Mouse (Mus musculus): ENCODE measurements around the gene Cpvl. TPM values are rescaled to one million over a fixed set of nuclear protein-coding genes. Genes with fewer than 3 reads are reported as not detected.

Cpvl gene
- total RNA-seq, 2 experiments from 2014 or later, result not detected

DNA sequence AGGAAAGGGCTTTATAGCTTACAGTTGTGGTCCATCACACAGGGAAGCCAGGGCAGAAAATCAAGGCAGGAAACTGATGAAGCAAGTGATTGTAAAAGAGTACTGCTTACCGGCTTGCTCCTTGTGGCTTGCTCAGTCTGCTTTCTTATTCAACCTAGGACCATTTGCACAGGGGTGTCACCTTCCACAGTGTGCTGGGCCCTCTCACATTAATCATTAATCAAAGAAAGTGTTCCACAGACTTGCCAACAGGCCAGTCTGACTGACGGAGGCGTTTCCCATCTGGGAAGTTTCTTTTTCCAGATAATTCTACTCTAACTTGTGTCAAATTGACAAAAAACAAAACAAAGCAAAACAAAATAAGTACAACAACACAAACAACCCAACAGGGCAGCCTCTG is 124.9 kb downstream of the Cpvl start:
- ATAC-seq (replicated peaks; ENCODE audit: low FRiP score, poor library complexity, severe bottlenecking), result no peak

DNA sequence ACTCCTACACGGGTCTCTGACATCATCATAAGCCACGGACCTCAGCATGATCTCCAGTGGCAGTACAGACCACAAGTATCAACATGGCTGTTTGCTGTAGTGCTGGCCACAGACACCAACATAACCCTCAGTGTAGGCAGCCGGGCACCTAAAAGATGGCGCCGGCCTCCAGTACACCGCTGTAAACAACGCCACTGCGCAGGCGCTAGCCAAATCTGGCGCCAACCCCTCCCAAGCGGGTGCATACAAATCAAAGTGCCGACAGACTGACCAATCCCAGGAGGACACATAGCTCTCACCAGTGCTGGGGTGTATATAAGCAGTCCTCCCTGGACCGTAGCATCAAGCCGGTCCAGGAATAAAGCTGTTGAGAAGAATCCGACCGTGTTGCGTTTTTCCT is 133.8 kb downstream of the Cpvl start:
- ATAC-seq (replicated peaks; ENCODE audit: low FRiP score, poor library complexity, severe bottlenecking), result no peak

DNA sequence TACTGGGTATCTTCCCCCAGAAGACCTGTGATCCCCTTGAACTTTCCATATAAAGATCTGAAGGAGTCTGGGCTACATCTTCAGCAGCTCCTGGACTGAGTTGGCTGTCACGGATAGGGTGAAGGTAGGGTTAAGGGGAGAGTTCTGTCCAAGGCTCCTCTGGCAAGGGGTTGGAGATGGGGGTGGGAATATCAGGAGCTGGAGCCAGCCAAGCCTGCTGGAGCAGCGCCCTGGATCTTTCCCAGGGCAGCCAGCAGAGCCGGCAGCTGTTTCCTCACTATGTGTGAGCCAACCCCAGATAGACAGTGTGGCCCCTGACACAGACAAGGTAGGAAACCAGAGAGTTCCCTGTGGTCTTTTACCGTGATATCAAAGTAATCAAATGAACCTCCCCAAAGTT is 153.3 kb downstream of the Cpvl start:
- no peak for ATAC-seq (replicated peaks; ENCODE audit: low FRiP score, poor library complexity, severe bottlenecking)

Other genes starting within 250 kb of the Cpvl start
- gene Tril, start 157.8 kb downstream of the Cpvl start, total RNA-seq (2015; ENCODE audit: low replicate concordance), result not detected in 2 replicates
- gene Tril, start 157.8 kb downstream of the Cpvl start, total RNA-seq (2017; ENCODE audit: low replicate concordance), result not detected in 2 replicates
- gene Chn2, start 60.9 kb upstream of the Cpvl start, total RNA-seq (2015; ENCODE audit: low replicate concordance), result 6.7 and 7.9 TPM in 2 replicates
- gene Chn2, start 60.9 kb upstream of the Cpvl start, total RNA-seq (2017; ENCODE audit: low replicate concordance), result 3.9 and 4.8 TPM in 2 replicates

Data from erythroid progenitor cell, adult 5-6 weeks (primary cell).